Mouse (Mus musculus): ENCODE results near the gene Grin2b.

Gene Grin2b

DNA sequence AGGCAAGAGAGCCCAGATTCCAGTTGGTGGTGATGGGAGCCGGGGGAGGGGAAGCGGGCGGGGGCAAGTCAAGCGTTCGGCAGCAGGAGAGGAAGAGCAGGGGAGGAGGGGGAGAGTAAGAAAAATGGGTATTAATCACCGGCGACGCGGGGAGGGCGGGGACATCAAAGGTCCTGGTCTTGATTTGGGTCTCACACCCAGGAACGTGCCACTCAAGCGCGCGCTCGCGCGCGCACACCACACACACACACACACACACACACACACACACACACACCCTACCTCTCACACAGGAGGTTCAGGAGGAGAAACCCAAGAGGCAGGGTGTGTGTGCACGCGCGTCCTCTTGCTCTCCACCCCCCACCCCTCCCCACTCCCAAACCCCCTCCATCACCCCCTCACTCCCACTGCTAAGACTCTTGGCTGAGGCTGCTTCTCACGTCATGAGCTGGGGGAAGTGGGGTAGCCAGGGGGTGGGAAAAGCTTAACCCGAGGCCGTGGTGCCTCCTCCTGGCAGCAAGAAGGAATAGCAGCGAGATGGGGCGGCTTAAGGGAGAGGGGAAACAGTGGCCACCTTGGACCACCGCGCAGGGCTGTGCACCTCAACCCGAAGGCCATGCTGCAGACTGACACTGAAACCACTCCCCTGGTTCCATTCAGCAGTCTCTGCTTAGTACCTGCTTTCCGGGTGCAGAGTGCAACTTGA, at the start of gene Grin2b:
Gene Grin2b (minus strand): TSS at position 321 of the 706 bp plus-strand sequence.
- peak; percentile 77 for DNase-seq

DNA sequence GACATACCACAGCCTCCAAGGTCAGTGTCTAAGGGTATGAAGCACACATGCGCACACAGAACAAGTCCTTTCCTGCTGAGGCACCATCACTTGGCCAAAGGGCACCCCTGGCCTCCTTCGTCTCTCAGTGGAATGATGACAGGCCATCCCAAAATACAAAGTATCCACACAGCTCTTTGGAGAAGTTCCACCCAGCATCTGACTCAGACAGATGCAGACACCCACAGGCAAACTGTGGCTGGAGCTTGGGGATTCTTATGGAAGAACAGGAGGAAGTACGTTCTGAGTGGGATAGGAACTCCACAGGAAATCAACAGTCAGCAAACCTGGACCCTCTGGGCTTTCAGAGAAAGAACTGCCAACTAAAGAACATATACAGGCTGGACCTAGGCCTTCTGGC, 48.6 kb upstream of the Grin2b start:
- DNase-seq: no peak

DNA sequence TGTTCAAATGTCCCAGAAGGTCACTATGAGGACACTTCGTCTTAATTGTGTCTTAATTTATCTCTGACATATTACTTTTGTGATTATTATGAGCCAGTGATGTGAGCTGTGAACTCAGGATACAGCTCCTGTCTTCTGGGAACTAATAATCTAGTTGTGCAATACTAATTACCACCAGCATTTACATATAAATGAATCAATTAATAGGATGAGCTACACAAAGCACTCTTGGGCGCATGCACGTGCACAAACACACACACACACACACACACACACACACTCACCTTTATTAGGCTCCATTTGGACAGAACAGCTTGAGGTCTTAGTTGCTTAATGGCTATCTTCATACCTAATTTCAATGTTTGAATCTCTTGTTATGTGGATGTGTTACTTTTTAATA, 37.1 kb upstream of the Grin2b start:
- no peak for DNase-seq

DNA sequence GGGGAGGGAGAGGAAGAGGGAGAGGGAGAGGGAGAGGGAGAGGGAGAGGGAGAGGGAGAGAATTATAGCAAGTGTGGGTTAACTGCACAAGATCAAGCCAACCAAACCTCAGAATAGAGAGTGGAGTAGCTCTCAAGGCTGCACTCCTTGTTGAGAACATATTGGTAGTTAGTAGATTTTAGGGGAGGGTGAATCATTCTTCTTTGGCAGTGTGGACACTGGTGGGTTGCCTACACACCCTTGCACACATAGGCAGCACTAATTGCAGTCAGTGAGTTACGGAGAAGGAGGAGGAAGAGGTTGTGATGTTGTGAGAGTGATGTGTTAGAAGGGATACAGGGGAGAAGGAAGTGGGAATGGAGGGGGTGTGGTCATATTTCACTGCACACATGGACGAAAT, 26.5 kb upstream of the Grin2b start:
- no peak for DNase-seq

DNA sequence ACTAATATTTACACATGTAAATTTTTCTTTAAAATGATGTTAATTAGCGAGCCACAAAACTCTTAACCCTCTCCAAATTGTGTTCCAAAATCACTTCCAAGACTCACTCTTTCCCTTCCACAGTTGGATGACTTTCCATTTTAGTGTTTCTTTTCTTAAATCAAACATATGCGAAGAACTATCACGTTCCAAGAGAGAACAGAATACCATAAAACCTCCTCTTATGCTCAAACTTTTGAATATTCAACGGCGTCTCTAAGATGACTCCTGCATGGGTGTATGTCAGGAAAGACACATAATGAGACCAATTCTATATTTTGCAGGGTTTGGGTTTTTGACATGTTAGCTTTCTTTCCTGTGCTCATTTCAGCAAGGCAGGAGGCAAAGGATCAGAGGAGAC, 21.3 kb upstream of the Grin2b start:
- no peak for DNase-seq

DNA sequence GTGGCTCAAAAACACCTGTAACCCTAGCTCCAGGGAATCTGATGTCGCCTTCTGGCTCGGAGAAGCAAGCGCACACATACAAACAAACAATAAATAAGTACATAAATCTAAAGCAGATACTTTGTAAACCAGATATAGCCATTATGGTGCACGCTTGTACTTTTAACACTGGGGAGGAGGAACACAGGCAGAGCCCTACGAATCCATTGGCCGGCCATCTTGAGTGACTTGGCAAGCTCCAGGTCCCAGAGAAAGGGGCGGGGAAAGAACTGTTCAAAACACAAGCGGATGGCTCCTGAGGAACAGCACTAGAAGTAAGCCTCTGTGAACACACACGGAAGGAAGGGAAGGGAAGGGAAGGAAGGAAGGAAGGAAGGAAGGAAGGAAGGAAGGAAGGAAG, 4.8 kb upstream of the Grin2b start:
- peak; percentile 60 for DNase-seq

DNA sequence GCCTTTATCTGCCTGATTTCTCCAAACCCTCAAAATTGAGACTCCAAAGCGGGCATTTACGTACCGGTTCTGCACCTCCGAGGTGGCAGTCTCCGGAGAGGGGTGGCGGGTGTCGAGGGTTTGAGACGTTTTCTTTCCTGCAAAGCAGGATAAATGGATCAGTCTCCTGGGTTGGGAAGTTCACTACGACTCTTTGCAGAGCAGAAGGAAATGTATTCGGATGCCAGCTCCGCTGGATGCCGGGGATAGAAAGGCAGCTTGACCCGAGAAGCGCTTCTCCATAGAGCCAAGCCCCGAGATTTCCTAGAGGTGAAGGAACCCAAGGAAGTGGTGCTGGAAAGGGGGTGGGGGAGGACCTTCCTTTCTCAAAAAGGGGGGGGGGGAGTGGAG, 515 bp downstream of the Grin2b start:
- peak; percentile 44 for DNase-seq

DNA sequence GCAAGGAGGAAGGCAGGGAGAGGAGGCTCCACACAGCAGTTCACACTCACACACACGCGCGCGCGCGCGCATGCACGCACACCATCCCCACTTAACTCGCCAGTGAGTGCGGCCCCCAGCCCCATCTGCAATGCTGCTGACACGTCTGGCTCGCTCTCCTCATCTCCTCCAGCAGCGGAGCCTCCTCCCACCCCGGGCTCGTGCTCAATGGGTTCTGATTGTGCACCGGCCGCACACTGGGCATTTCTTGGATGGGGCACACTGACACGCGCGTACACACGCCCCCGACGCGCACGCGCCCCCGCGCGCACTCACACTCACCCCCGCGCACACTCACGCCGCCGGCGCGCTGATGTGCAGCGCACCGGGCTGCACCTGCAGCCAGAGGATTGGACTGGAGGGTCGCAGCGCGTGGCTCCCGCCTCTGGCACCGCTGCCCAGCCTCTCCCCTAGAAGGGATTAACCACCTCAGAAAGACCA, 1.1 kb downstream of the Grin2b start:
- DNase-seq: peak; percentile 82

DNA sequence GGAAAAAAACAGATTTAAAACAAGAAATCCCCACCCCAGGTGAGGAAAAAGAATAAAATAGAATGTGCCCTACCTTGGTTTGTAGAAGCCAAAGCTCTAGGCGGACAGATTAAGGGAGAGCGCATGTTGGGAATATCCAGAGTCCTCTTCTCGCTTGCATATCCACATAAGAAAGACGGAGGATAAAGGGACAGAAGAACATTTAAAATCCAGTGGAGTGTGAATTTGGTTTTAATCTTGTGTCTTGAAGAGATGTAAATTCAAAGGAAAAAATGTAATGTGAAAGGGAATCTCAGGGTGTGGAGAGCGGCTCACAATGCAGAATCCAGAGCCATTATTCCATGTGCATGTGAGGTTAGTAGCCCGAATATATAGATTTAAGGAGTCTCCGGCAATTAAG, 2.0 kb downstream of the Grin2b start:
- DNase-seq: no peak

DNA sequence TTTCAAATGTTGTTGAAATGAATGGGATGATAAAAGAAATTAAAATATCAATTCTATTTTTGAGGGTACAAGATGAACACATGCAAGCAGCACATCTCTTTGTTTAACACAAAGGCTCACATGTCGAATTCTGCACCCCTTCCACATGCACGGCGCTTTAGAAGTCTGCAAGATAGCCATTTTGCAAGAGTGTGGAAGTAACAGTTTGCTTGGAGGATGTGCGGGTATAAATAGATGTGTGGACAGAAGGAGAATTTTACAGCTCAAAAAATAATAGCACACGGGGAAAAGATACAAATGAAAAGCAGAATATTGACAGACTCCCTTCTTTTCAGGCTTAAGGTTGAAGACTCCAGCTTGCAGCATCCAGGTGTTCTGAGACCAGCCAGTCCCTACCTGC, 2.9 kb downstream of the Grin2b start:
- peak; percentile 54 for DNase-seq

DNA sequence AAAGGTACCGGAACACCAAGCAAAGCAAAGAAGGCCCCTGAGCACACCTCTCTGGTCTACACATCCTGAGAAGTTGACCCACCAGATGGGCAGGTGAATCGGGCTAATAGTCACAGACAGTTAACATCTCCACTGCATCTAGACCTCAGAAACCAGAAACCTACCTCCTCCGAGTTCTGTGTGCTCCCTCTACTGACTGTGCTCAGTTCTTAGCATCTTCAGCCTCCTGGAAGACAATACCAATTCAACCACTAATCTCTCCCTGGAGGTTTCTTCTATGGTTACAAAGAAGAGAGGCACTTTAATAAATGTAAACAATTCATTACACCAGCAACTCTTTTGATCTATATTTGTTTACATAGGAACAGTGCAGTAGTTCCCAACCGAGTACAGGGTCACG, 6.0 kb downstream of the Grin2b start:
- DNase-seq: peak; percentile 40

DNA sequence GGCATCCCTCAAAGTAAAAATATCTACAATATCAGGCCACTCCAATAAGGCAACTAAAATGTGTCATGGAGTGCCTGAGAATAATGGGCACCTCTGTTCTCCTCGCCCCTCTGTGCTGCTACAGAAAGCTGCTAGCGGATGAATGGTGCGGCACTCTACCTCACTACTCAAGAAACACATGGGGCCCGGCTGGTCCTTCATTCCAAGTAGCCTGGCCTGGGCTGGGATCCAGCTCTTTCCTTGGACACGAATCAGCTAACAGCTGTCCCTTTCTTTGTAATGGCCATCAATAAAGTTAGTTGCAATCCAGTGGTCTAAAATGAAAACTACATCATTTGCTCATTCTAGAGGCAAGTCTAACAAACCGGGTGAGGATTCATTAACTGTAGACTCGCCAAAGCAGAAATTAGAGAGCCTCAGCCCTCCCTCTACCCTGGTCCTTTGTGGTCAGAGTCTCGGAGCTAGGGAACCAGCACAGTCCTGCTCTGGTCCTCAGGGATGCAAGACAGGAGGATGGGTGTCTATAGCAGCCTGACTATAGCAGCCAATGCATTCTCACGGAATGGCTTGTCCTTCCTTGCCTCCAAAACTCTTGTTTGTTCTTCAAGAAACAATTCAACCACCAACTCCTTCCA, 7.8 kb downstream of the Grin2b start:
- DNase-seq: peak; percentile 81

DNA sequence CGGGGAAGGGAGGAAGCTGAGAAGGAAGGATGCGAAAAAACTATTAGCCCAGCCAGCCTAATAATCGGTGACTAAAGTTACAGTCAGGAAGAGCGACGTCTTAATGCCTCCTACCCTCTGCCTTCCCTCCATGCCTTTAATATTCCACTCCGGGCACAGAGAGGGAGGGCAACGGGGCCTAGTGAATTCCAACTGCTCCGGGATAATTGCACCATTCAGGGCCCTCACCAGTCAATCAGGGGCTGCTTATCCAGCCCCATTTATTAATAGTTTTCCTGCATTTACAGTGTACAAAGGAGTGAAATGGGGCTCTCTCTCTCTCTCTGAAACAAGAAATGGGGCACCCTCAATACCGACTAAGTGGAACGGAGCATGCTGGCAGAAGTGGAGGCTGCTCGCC, 11.2 kb downstream of the Grin2b start:
- DNase-seq: peak; percentile 31

DNA sequence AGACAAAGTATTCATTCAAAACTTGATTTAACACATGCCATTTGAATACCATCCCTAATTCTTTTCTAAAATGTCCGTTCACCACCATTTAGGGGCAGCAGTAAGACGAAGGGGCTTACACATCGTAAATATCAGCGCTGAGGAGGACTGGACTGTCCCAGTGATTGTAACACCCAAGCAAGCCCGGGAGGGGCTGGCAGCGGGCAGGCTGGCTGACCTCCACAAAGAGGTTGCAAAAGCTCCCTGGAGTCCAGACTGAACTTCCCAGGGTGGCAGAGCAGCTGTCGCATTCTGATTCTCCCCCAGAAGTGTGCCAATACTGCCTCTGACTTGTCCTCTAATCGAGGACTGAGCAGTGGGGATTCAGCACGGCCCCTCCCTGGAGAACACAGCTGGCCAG, 19.9 kb downstream of the Grin2b start:
- no peak for DNase-seq

DNA sequence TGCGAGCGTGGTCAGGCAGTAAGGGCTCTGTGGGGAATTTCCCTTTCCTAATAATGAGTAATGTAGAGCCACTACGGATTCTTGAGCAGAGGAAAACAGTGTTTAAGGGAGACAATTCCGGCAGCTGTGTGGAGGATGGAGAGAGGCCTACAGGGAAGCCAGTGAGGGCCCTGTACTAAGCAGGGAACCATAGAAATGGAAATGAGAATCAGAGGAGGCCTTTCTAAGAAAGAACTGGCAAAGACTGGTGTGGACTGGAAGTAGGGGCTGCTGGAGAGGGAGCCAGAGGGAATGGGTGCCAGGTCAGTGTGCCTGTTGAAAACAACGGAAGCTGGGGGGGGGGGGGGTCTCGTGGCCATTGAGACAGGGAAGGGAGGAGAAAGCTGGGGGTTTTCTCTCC, 23.2 kb downstream of the Grin2b start:
- DNase-seq: no peak

DNA sequence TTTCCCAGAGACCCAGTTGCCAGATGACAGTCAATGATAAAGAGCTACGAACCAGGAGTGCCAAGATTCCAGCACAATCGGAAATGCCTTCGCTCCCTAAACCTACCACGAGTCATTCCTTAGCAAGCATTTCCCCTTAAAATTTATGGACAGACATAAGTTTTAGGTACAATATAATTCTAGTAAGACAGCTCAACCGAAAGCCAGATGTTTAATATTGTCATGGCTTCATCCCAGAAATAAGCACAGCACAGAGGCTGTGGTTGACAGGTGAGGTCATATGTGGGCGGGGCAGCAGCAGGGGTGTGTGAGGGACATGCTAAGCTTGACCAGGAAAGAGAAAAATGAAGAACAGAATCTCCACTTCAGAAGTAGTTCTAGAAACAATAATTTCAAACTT, 33.3 kb downstream of the Grin2b start:
- DNase-seq: no peak

DNA sequence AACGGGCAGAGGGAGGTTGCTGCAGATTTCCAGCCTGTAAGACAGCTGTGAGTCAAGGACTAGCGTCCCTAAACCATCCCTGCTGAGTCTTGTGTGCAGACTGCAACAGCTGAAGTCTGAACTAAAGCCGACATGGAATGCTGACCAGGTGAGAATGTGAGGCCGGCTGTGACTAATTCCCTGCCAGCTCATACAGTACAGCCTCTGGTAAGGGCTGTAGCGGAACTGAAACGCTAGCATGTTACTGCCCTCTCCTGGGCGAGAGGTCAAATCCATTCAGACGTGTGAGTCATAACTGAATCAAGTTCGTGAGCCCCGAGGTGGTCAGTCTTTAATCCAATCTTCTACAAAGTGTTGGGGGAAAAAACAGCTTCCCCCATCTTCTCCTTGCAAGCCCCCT, 42.9 kb downstream of the Grin2b start:
- no peak for DNase-seq

DNA sequence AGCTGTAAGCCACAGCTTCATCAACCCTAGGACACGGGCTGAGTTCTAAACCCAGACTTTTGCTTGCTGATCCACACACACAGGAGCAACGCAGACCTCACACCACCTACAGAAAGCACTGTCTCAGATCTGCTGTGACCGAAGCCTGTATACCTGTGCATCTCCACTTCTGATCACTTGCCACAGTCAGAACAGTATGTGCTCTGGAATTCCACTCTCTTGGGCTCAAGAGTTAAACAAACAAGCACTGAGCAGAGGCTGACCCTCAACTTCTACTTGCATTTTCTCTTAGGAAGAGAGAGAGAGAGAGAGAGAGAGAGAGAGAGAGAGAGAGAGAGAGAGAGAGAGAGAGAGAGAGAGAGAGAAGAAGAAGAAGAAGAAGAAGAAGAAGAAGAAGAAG, 50.7 kb downstream of the Grin2b start:
- DNase-seq: no peak

DNA sequence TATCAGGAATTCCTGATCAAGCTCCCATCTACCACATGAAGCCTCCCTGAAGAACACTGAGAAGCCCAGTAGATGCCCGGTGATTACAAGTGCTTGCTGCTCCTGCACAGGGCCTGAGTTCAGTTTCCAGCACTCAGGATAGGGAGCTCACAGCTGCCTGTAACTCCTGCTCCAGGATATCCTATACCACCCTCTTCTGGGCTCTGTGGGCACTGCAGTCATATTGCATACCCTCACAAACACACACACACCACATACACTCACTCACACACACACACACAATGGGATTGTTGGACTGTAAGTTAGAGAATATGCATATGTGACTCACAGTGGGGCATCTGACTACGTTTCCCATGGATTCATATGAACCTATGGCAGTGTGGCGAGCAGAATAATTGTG, 55.9 kb downstream of the Grin2b start:
- DNase-seq: peak; percentile 63

DNA sequence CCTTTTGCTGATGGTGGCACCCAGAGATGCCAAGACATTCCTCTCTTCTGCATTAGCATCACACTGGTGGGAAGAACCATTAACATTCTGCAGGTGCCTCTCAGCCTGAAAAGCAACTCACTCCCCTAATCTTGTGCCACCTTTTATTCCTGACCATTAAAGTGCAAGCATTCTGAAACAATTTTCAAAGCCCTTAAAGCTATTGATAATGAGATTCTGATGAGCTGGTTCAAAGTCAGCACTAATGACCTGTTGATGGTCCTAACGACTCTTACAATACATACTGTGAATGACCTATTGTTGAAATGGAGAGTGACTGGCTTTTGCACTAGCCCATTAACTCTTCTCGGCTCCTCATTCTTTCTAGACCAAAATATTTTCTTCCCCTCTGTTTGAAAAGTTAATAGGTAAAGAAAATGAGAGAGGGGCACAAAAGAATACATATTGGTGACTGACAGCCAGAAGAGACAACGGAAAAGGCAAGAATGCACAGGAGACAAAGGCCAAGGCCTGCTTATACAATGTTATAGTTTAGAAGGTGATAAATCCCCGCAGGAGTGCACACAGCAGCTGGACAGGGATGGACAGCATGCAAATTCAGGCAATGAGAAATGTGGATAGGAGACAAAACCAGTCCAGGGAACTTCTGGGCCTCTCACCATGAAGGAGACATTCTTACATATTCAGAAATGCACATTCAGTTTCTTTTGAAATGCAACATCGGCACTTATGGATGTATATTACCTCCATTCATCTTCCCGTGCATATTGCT, 59.5 kb downstream of the Grin2b start:
- peak; percentile 57 for DNase-seq

DNA sequence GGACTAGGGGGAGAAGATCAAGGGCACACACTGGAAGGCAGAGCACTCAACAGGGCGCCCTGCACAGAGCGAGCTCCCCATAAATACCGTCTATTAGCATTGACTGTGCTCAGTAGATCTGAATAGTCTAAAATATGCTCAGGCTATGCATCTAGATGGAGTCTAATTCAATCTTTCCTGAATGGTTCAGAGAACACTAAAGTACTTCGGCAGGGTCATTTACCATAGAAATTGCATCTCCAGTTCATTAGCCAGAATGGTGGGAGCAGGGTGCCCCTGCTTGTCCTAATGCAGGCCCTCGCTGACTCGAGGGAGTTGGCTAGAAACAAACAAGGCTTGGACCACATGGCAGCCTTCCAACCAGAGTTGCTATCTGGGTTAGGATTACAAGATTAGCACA, 64.1 kb downstream of the Grin2b start:
- peak; percentile 35 for DNase-seq

DNA sequence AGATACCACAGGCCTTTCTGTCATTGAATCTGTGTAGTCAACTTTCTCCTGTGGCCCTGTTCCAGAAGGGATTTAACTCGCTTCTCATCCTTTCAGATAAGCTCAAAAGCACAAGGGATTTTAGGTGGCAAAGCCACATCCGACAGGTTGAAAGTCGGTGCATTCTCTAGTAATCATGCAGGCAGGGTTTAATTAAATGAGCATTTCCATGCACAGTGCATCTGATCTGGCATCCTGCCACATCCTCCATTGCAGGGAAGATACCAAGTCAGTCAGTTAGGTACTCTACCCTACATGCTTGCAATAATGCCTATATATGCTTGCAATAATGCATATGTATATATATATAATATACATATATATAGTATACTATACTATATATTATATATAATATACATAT, 64.8 kb downstream of the Grin2b start:
- DNase-seq: peak; percentile 15

DNA sequence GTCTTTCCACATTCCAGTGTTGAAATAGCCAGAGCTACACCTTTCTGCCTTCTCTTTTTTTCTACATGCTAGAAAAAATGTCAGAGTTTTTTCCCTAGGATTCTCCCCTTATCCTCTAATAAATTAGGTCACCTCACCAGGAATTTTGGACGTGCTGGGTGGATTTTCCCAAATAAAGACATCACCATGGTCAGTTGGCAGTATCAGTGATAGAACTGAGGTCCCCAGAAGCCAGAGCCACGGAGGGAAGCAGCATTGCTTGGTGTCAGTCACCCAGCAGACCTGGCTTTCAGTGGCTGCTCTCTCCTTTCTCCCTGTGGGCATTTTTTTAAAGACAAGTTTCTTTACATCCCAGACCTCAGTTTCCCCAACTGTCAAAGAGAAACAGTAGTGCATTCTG, 68.1 kb downstream of the Grin2b start:
- DNase-seq: peak; percentile 70

DNA sequence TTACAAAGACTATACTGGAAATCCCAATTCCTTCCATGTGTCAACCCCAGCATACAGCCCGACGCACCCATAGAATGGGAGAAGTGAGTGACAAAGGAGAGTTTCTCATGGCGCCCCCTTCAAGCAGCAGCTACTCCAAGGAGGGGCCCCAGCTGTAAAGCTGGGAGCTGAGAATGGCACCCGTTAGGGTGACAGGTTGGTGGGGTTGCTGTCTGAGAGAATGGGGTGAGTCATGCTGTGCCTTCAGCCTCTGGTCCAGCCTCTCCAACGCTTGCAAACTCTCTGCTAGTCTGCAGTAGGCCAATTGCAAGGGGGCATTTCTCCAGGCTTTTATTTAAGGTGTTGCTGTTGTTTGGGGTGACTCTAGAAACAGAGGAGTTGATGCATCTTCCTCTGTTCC, 73.1 kb downstream of the Grin2b start:
- peak; percentile 55 for DNase-seq

Measured in heart, adult 11 months (tissue).